Mouse (Mus musculus): Measurements from ENCODE around the gene Sept8. TPM values are rescaled to one million over a fixed set of nuclear protein-coding genes. Genes with fewer than 3 reads are reported as not detected.
"Not testable (repeated sequence)": the region's sequence is repeated elsewhere in the genome, so short reads cannot be mapped to it uniquely, and the experiment has no call there.

The Sept8 gene
- total RNA-seq, 2 experiments from 2014 or later = 253 to 267 TPM

GRCm38 (mm10) chr11:53550714-53551113 lies 31.7 kb downstream of the Sept8 start:
- intact Hi-C loops (cut with DNase I) = no loop called here

DNA sequence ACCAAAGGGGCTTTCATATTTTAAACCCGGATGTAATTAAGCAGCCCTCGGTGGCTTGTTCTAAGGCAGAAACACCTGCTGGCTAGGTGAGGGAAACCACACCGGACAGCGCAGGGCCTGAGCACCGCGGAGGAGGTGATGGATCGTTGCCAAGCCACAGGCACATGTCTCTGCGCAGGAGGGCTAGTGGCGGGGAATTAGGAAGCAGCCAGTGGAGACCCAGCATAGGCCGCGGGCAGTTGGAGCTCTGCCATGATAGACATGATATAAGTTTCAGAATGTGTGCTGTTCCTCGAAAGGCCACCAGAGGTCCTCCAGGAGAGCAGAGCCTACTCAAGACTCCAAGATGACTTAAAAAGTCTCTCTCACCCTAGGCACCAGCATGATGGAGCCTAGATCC lies 32.7 kb downstream of the Sept8 start:
- intact Hi-C loops (cut with DNase I) = no loop called here
- DNase-seq (ENCODE audit: low spot score in 2 of 2) = peak; percentile 54 to 59

More at GRCm38 (mm10) chr11:53550714-53551113, 31.7 kb downstream of the Sept8 start:
- DNase-seq (ENCODE audit: low spot score in 2 of 2) = no peak

DNA sequence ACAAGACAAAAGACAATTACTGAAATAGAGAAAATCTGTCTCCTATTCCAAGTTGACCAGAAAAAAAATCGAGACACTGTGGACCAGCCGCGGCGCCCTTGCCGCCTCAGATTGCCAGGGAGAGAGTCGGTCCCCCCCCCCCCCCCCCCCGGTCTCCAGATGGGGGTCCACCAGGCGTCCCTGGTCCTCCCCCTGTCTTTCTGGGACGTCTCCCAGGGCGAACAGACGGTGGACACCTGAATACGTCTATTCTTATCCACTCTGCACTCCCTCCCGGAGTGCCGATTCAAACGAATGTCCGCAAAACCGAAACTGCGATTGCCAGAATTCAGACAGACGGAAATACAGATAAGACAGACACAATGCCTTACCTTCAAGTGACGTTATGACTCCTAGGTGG lies 37.5 kb downstream of the Sept8 start:
- intact Hi-C loops (cut with DNase I); DNase-seq (ENCODE audit: low spot score in 2 of 2): not testable (repeated sequence)

GRCm38 (mm10) chr11:53557992-53558391 lies 38.9 kb downstream of the Sept8 start:
- intact Hi-C loops (cut with DNase I); DNase-seq (ENCODE audit: low spot score in 2 of 2): not testable (repeated sequence)

GRCm38 (mm10) chr11:53559980-53560379 lies 40.9 kb downstream of the Sept8 start:
- intact Hi-C loops (cut with DNase I); DNase-seq (ENCODE audit: low spot score in 2 of 2): not testable (repeated sequence)

DNA sequence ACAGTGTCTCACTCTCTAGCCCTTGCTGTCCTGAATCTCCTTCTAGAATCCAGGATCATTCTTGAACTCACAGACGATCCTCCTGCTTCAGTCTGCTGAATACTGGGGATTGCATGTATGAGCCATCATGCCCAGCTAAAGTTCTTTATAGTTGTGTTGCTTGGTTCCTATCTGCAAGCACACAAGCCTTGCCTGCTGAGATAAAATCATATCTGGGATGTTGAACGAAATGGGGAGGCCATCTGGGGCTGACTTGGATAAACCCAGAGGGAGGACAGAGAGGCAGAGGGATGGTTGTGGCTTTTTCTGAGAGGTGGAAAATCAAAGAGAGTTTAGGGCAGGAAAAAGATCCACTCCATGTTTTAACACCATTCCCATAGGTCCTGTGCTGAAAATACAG lies 42.9 kb downstream of the Sept8 start:
- DNase-seq (ENCODE audit: low spot score in 2 of 2) = no peak
- intact Hi-C loops (cut with DNase I) = no loop called here

- intact Hi-C loops (cut with DNase I) = loop anchor here (5.0 kb wide), 1 partner anchor 74 kb away; no protein-coding TSS in a partner anchor
- no peak for DNase-seq (ENCODE audit: low spot score in 2 of 2)
Observed at GRCm38 (mm10) chr11:53566646-53567045, 47.6 kb downstream of the Sept8 start.

- DNase-seq (ENCODE audit: low spot score in 2 of 2) = peak; percentile 95 to 96
- intact Hi-C loops (cut with DNase I) = loop anchor here (5.0 kb wide), 1 partner anchor 75 kb away; no protein-coding TSS in a partner anchor
Observed at GRCm38 (mm10) chr11:53567224-53568014, 48.4 kb downstream of the Sept8 start, which contains the start of gene Kif3a. Gene Kif3a, plus strand, starts transcription at chr11:53567379.

DNA sequence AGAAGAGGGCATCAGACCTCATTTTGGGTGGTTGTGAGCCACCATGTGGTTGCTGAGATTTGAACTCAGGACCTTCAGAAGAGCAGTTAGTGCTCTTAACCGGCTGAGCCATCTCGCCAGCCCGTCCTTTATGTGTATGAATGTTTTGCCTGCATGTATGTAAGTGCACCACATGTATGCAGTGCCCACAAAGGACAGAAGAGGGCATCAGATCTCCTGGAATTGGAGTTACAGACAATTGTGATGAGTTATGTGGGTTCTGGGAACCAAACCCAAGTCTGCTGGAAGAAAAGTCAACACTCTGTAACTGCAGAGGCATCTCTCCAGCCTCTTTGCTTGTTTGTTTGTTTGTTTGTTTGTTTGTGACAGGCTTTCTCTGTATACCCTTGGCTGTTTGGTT lies 61.5 kb downstream of the Sept8 start:
- no peak for DNase-seq (ENCODE audit: low spot score in 2 of 2)
- intact Hi-C loops (cut with DNase I) = no loop called here

DNA sequence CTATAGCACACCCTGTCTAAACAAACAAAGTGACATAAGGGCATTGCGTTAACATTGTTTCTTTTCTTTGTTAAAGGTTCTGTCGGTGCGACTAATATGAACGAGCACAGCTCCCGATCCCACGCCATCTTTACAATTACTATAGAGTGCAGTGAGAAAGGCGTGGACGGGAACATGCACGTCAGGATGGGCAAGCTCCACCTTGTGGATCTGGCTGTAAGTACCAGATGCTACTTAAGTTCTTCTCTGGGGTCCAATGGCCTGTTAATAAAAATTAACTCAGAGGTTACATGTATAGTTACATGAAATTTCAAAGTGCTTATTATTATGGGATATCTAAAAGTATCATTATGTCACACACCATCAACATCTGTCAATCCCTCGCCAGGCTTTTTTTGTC lies 64.1 kb downstream of the Sept8 start:
- intact Hi-C loops (cut with DNase I) = no loop called here
- no peak for DNase-seq (ENCODE audit: low spot score in 2 of 2)

GRCm38 (mm10) chr11:53584849-53585248 lies 65.8 kb downstream of the Sept8 start:
- intact Hi-C loops (cut with DNase I) = no loop called here
- DNase-seq (ENCODE audit: low spot score in 2 of 2) = peak; percentile 20 to 58

- intact Hi-C loops (cut with DNase I) = no loop called here
Observed at GRCm38 (mm10) chr11:53585510-53585909, 66.5 kb downstream of the Sept8 start.

DNA sequence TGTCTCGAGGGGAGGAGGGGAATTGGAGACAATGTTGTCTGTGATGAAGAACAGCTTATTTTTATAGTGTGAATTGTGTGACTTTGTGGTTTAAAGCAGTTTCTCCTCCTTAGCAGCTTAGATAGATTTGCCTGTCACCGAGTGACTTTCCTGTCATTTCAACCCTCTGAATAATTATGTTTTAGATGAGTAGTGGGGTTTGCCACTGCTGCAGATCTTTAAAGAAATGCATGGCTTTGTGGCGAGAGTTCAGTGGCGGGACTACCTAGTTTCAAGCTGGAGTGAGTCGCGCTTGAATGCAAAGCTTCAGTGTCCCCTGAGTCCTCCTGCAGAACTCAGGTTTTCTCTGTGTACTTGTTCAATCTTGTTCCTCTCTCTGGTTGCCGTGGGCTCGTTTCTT lies 69.2 kb downstream of the Sept8 start:
- intact Hi-C loops (cut with DNase I) = no loop called here
- DNase-seq (ENCODE audit: low spot score in 2 of 2) = no peak

More at GRCm38 (mm10) chr11:53585510-53585909, 66.5 kb downstream of the Sept8 start:
- DNase-seq (ENCODE audit: low spot score in 2 of 2) = no peak

DNA sequence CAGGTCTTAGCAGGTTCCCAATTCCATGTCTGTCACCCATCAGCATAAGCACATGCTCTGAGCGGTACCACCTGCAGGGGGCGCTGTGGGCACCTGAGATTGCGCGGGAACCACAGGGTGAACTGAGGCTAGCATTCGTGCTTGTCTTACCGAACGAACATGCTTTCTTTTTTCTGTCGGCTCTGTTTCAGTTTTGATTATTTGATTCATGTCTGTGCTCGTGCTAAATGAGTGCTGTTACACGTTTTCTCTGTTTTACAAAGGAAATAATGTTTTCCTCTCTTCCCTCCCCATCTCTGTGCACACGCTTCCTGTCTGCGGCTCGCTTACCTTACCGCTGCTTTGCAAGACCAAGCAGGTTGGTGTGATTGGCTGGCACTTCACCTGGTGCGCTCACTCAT lies 71.3 kb downstream of the Sept8 start:
- intact Hi-C loops (cut with DNase I) = no loop called here

DNA sequence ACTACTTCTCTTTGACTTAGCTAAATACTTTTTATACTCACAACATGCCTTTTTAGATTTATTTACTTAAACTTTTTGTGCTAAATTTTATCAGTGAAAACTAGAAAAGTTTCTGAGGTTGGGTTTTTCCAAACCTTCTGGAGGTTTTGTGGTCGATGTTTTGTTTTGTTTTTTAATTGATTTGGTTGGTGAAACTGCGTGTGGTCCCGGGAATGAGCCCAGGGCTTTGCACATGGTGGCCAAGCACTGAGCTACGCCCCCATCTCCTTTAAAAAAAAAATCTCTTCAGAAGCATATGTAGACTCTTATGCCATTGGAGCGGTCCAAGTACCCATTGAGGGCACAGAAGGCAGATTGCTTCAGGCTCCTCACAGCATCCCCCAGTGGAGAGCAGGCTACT lies 72.1 kb downstream of the Sept8 start:
- DNase-seq (ENCODE audit: low spot score in 2 of 2) = no peak
- intact Hi-C loops (cut with DNase I) = no loop called here

More for the DNA sequence above, 71.3 kb downstream of the Sept8 start:
- peak; percentile 44 to 63 for DNase-seq (ENCODE audit: low spot score in 2 of 2)

Other genes with a start within 250 kb of the Sept8 start
- gene Hspa4, start 218.8 kb upstream of the Sept8 start, total RNA-seq (2021) = 100 to 1,000 TPM; 186 to 187 TPM
- gene Zcchc10, start 194.6 kb upstream of the Sept8 start, total RNA-seq (2021) = 1 to 10 TPM; 8.6 to 9.4 TPM
- gene Aff4, start 168.4 kb upstream of the Sept8 start, total RNA-seq (2021) = 100 to 1,000 TPM; 161 to 169 TPM
- not detected for gene Leap2, start 96.1 kb upstream of the Sept8 start, total RNA-seq (2021)
- 100 to 1,000 TPM; 556 to 597 TPM for gene Uqcrq, start 88.4 kb upstream of the Sept8 start, total RNA-seq (2021)
- 1 to 10 TPM in 1 of 2 experiments, under 1 TPM in 1; 0.55 to 1.1 TPM for gene Gdf9, start 88.2 kb upstream of the Sept8 start, total RNA-seq (2021)
- not detected for gene Gm10447, start 62.1 kb upstream of the Sept8 start, total RNA-seq (2021)
- gene Shroom1, start 62.1 kb upstream of the Sept8 start, total RNA-seq (2021) = 1 to 10 TPM; 3.8 to 4.6 TPM
- gene Gm9837, start 48.8 kb upstream of the Sept8 start, total RNA-seq (2021) = under 1 TPM in 1 of 2 experiments, not detected in 1; 0.51 TPM
- 1 to 10 TPM; 2.2 to 3.6 TPM for gene Gm9945, start 39.1 kb upstream of the Sept8 start, total RNA-seq (2021)
- 10 to 100 TPM; 71.5 to 74.7 TPM for gene Sowaha, start 39.0 kb upstream of the Sept8 start, total RNA-seq (2021)
- gene Kif3a, start 48.1 kb downstream of the Sept8 start, total RNA-seq (2021) = 100 to 1,000 TPM; 137 to 147 TPM
- not detected for gene Il4, start 99.4 kb downstream of the Sept8 start, total RNA-seq (2021)
- not detected for gene Il13, start 115.4 kb downstream of the Sept8 start, total RNA-seq (2021)
- gene Rad50, start 188.1 kb downstream of the Sept8 start, total RNA-seq (2021) = 1 to 10 TPM; 8.2 to 9.0 TPM
- gene Il5, start 201.5 kb downstream of the Sept8 start, total RNA-seq (2021) = not detected